Mouse (Mus musculus) heart, embryonic 16.5 days (tissue): ENCODE measurements around the gene Slco2a1. TPM values are rescaled to one million over a fixed set of nuclear protein-coding genes. Genes with fewer than 3 reads are reported as not detected.
A peak's percentile ranks its signal among the peaks of the same experiment; 100 is the strongest.

Source experiments
- ATAC-seq: fragments of 200-750 bp; cut with Nextera tagmentation; replicated peaks from 2 replicates; pipeline ENCODE4 v1.8.0; 2017; ENCODE audit warnings: moderate number of reproducible peaks; ENCODE audit not compliant: insufficient read depth, low FRiP score; ENCODE audit errors: extremely low read depth
- H3K27ac ChIP-seq: fragments of 300-500 bp; sonication (generic); 2 replicates; pipeline ENCODE4 v1.5.1; 2014; ENCODE audit warnings: mild to moderate bottlenecking, low read length, control low read depth, moderate library complexity
- H3K27me3 ChIP-seq: fragments of 300-500 bp; sonication (generic); 2 replicates; pipeline ENCODE4 v1.6.1; 2014; ENCODE audit warnings: low read length, mixed read lengths; ENCODE audit not compliant: control insufficient read depth, insufficient read depth
- H3K36me3 ChIP-seq: fragments of 300-500 bp; sonication (generic); 2 replicates; pipeline ENCODE4 v1.6.1; 2014; ENCODE audit not compliant: control insufficient read depth, insufficient read depth
- H3K4me1 ChIP-seq: fragments of 300-500 bp; sonication (generic); 2 replicates; pipeline ENCODE4 v1.6.1; 2014; ENCODE audit warnings: low read length, mixed read lengths; ENCODE audit not compliant: control insufficient read depth, insufficient read depth
- H3K4me2 ChIP-seq: fragments of 300-500 bp; sonication (generic); 2 replicates; pipeline ENCODE4 v1.6.1; 2014; ENCODE audit warnings: low read depth, mild to moderate bottlenecking, control low read depth, low read length
- H3K4me3 ChIP-seq: fragments of 300-500 bp; sonication (generic); 2 replicates; pipeline ENCODE4 v1.5.1; 2014; ENCODE audit warnings: mild to moderate bottlenecking, control low read depth, low read length
- H3K9ac ChIP-seq: fragments of 300-500 bp; sonication (generic); 2 replicates; pipeline ENCODE4 v1.6.1; 2014; ENCODE audit warnings: low read length, control low read depth
- H3K9me3 ChIP-seq: fragments of 300-500 bp; sonication (generic); replicated peaks from 2 replicates; pipeline ENCODE4 v1.6.1; 2016; ENCODE audit warnings: low read length; ENCODE audit not compliant: control insufficient read depth
- WGBS: fragments of 180-500 bp; shearing (Covaris S2); extraction: QIAGEN DNeasy Blood & Tissue Kit; methylation state at CpG from one replicate; pipeline ENCODE4 v1.1.7; 2014; 5-methylcytosine and 5-hydroxymethylcytosine counted together
- polyA plus RNA-seq: library from polyadenylated mRNA; unstranded; fragments of >200 nt; fragmentation: Nextera tagmentation; extraction: Ambion mirVana; gene quantifications from 2 replicates; pipeline ENCODE4 v1.2.1, GENCODE M21; 2015

Slco2a1 gene
- polyA plus RNA-seq, 1 experiment from 2014 or later: 7.9 TPM

- ATAC-seq: no peak
- 0 out of 2 replicates have a peak, but pooled peaks cover 2% of the 10 kb centered on the region for H3K4me1 ChIP-seq
- no peak overlapping the region for H3K4me3 ChIP-seq
- H3K4me2 ChIP-seq: no peak overlapping the region
- H3K36me3 ChIP-seq: no peaks in the 10 kb centered on the region
- 44% methylated on average over 10 of the region's 10 CpGs for WGBS
- H3K27ac ChIP-seq: no peak overlapping the region
- H3K9ac ChIP-seq: no peak overlapping the region
- no peaks in the 10 kb centered on the region for H3K9me3 ChIP-seq
- no peaks in the 10 kb centered on the region for H3K27me3 ChIP-seq
Measured at GRCm38 (mm10) chr9:102979956-102980355, 8.6 kb upstream of the Slco2a1 start.

- no peak overlapping the region for H3K9ac ChIP-seq
- no peaks in the 10 kb centered on the region for H3K9me3 ChIP-seq
- no peak for ATAC-seq
- no peak overlapping the region for H3K4me3 ChIP-seq
- H3K4me2 ChIP-seq: no peak overlapping the region
- no peak overlapping the region for H3K27ac ChIP-seq
- WGBS: 79% methylated on average over 5 of the region's 5 CpGs
- 0 out of 2 replicates have a peak, but pooled peaks cover 2% of the 10 kb centered on the region for H3K4me1 ChIP-seq
- H3K36me3 ChIP-seq: no peaks in the 10 kb centered on the region
- H3K27me3 ChIP-seq: no peaks in the 10 kb centered on the region
Measured at GRCm38 (mm10) chr9:102980420-102980819, 8.1 kb upstream of the Slco2a1 start.

- H3K4me1 ChIP-seq: 0 out of 2 replicates have a peak, but pooled peaks cover 2% of the 10 kb centered on the region
- WGBS: 82% methylated on average over 2 of the region's 2 CpGs
- H3K4me2 ChIP-seq: no peak overlapping the region
- H3K27me3 ChIP-seq: no peaks in the 10 kb centered on the region
- no peak for ATAC-seq
- H3K9me3 ChIP-seq: no peaks in the 10 kb centered on the region
- no peaks in the 10 kb centered on the region for H3K36me3 ChIP-seq
- no peak overlapping the region for H3K9ac ChIP-seq
- H3K4me3 ChIP-seq: no peak overlapping the region
- H3K27ac ChIP-seq: no peak overlapping the region
Measured at GRCm38 (mm10) chr9:102981791-102982190, 6.7 kb upstream of the Slco2a1 start.

- no peak overlapping the region for H3K9ac ChIP-seq
- no peaks in the 10 kb centered on the region for H3K36me3 ChIP-seq
- 0 out of 2 replicates have a peak, but pooled peaks cover 2% of the 10 kb centered on the region for H3K4me1 ChIP-seq
- no peak for ATAC-seq
- H3K27me3 ChIP-seq: no peaks in the 10 kb centered on the region
- H3K27ac ChIP-seq: no peak overlapping the region
- WGBS: 72% methylated on average over 3 of the region's 3 CpGs
- H3K9me3 ChIP-seq: no peaks in the 10 kb centered on the region
- no peak overlapping the region for H3K4me3 ChIP-seq
- H3K4me2 ChIP-seq: no peak overlapping the region
Measured at GRCm38 (mm10) chr9:102982376-102982775, 6.1 kb upstream of the Slco2a1 start.

GRCm38 (mm10) chr9:102985111-102985510 lies 3.4 kb upstream of the Slco2a1 start:
- no peaks in the 10 kb centered on the region for H3K4me1 ChIP-seq
- no peaks in the 10 kb centered on the region for H3K36me3 ChIP-seq
- H3K4me3 ChIP-seq: no peak overlapping the region
- no peaks in the 10 kb centered on the region for H3K27me3 ChIP-seq
- no peak overlapping the region for H3K27ac ChIP-seq
- no peak for ATAC-seq
- WGBS: 56% methylated on average over 1 of the region's 1 CpGs
- no peaks in the 10 kb centered on the region for H3K9me3 ChIP-seq
- no peak overlapping the region for H3K4me2 ChIP-seq
- no peak overlapping the region for H3K9ac ChIP-seq

GRCm38 (mm10) chr9:102985939-102986338 lies 2.6 kb upstream of the Slco2a1 start:
- Histone ChIP-seq H3K4me3 (no peak overlapping the region), H3K4me2 (no peak overlapping the region), H3K9me3 (no peaks in the 10 kb centered on the region), H3K4me1 (no peaks in the 10 kb centered on the region), H3K36me3 (no peaks in the 10 kb centered on the region), H3K27ac (no peak overlapping the region), H3K27me3 (no peaks in the 10 kb centered on the region), H3K9ac (no peak overlapping the region)
- 52% methylated on average over 4 of the region's 4 CpGs for WGBS
- ATAC-seq: no peak

GRCm38 (mm10) chr9:102990306-102991133 lies 2.0 kb downstream of the Slco2a1 start:
- Histone ChIP-seq H3K9me3 (no peaks in the 10 kb centered on the region), H3K9ac (no peak overlapping the region), H3K4me1 (peaks cover 17% of the 10 kb centered on the region), H3K4me3 (no peak overlapping the region), H3K27ac (no peak overlapping the region), H3K4me2 (no peak overlapping the region), H3K36me3 (no peaks in the 10 kb centered on the region), H3K27me3 (no peaks in the 10 kb centered on the region)
- WGBS: 38% methylated on average over 6 of the region's 6 CpGs
- ATAC-seq: no peak

- H3K4me1 ChIP-seq: peaks cover 17% of the 10 kb centered on the region
- H3K27ac ChIP-seq: no peak overlapping the region
- ATAC-seq: no peak
- 55% methylated on average over 4 of the region's 4 CpGs for WGBS
- no peak overlapping the region for H3K4me3 ChIP-seq
- H3K36me3 ChIP-seq: no peaks in the 10 kb centered on the region
- no peaks in the 10 kb centered on the region for H3K27me3 ChIP-seq
- no peak overlapping the region for H3K9ac ChIP-seq
- no peak overlapping the region for H3K4me2 ChIP-seq
- no peaks in the 10 kb centered on the region for H3K9me3 ChIP-seq
Measured at GRCm38 (mm10) chr9:102991134-102991406, 2.6 kb downstream of the Slco2a1 start.

- no peaks in the 10 kb centered on the region for H3K27me3 ChIP-seq
- H3K27ac ChIP-seq: peak overlapping the region; percentile 38
- WGBS: 23% methylated on average over 6 of the region's 6 CpGs
- H3K4me3 ChIP-seq: no peak overlapping the region
- peak; percentile 78 for ATAC-seq
- peaks cover 17% of the 10 kb centered on the region for H3K4me1 ChIP-seq
- no peaks in the 10 kb centered on the region for H3K36me3 ChIP-seq
- no peaks in the 10 kb centered on the region for H3K9me3 ChIP-seq
- H3K4me2 ChIP-seq: no peak overlapping the region
- no peak overlapping the region for H3K9ac ChIP-seq
Measured at GRCm38 (mm10) chr9:102992877-102993276, 4.4 kb downstream of the Slco2a1 start.
